Mouse (Mus musculus) CH12.LX (cell line): ENCODE measurements around the gene Kcnip3.
A peak's percentile ranks its signal among the peaks of the same experiment; 100 is the strongest.

Experiments
- CTCF ChIP-seq, 2 experiments: IDR thresholded peaks in 1 of 2; conservative IDR thresholded peaks in 1 of 2; 2 replicates each; pipeline ENCODE4 v1.5.1; 2011 to 2012; ENCODE audit warnings: low read depth in 2 of 2, low read length in 2 of 2, improper control_type of control experiment in 1 of 2, inconsistent platforms in 1 of 2, mild to moderate bottlenecking in 1 of 2, moderate library complexity in 1 of 2
- EP300 ChIP-seq: IDR thresholded peaks from 2 replicates; pipeline ENCODE4 v1.6.1; 2011; ENCODE audit warnings: low read length, improper control_type of control experiment
- IRF4 ChIP-seq: IDR thresholded peaks from 2 replicates; pipeline ENCODE4 v1.6.1; 2014; ENCODE audit warnings: low read depth, mild to moderate bottlenecking, inconsistent platforms, low read length, improper control_type of control experiment
- POLR2A ChIP-seq: IDR thresholded peaks from 2 replicates; pipeline ENCODE4 v1.6.1; 2011; ENCODE audit warnings: low read depth, mild to moderate bottlenecking, improper control_type of control experiment, low read length
- POLR2AphosphoS2 ChIP-seq: IDR thresholded peaks from 2 replicates; pipeline ENCODE4 v1.6.1; 2011; ENCODE audit warnings: low read depth, low read length, improper control_type of control experiment
- ZKSCAN1 ChIP-seq: IDR thresholded peaks from 2 replicates; pipeline ENCODE4 v1.6.1; 2012; ENCODE audit warnings: low read depth, inconsistent platforms, low read length, improper control_type of control experiment, borderline replicate concordance

DNA sequence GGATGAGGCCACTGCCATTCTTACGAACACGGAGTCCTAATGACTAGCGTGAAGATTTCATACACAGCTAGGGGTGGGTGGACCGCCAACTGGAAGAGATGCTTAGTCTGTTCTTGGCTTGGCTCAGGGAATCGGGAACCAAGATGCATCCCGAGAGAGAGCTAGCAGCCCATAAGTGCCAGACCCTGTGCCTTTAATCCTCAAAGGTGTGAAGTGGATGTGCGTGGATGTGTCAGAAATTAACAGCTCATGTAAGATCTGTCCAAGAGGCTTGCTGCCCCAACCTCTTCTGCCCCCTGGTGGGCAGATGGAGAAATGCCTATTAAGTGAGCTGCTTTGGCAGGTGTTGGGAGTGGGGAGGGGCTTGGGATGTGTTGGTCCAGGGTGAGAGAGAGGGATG lies 20.8 kb downstream of the Kcnip3 start:
- no peak for TF ChIP-seq EP300
- peak; percentile 59 to 88 for TF ChIP-seq CTCF (conservative IDR thresholded peaks at IDR 0.05 in 1 of 2, IDR thresholded peaks at IDR 0.05 in 1 of 2; ENCODE audit: low read depth in 2 of 2, low read length in 2 of 2)
- TF ChIP-seq POLR2AphosphoS2: no peak
- no peak for TF ChIP-seq ZKSCAN1
- TF ChIP-seq POLR2A: no peak
- TF ChIP-seq IRF4: no peak
